Mouse (Mus musculus): Measurements from ENCODE around the gene Krt42. TPM values are rescaled to one million over a fixed set of nuclear protein-coding genes. Genes with fewer than 3 reads are reported as not detected.

The Krt42 gene
- polyA plus RNA-seq, 1 experiment from 2014 or later: 0.22 TPM

- Histone ChIP-seq H3K9ac (ENCODE audit: low read depth, low read length) (no peak overlapping the region), H3K27ac (replicated peaks; ENCODE audit: low read depth, low read length) (peak overlapping the region; percentile 86), H3K4me2 (ENCODE audit: low read depth, low read length) (no peak overlapping the region), H3K9me3 (ENCODE audit: control insufficient read depth, low read length) (no peaks in the 10 kb centered on the region), H3K4me3 (ENCODE audit: low read depth, low read length) (no peak overlapping the region), H3K27me3 (replicated peaks; ENCODE audit: control insufficient read depth, insufficient read depth, low read length) (no peaks in the 10 kb centered on the region), H3K36me3 (ENCODE audit: control insufficient read depth, insufficient read depth, low read length) (no peaks in the 10 kb centered on the region), H3K4me1 (ENCODE audit: control insufficient read depth, insufficient read depth, low read length) (peaks cover 8% of the 10 kb centered on the region)
- WGBS: 37% methylated on average over 7 of the region's 10 CpGs
- DNase-seq (ENCODE audit: low spot score) (peak; percentile 93), ATAC-seq (ENCODE audit: low read depth) (peak; percentile 88)
These were observed 17.4 kb upstream of the Krt42 start for GRCm38 (mm10) chr11:100287024-100287423.

- no peaks in the 10 kb centered on the region for H3K36me3 ChIP-seq (ENCODE audit: control insufficient read depth, insufficient read depth, low read length)
- peak; percentile 44 for DNase-seq (ENCODE audit: low spot score)
- no peak for ATAC-seq (ENCODE audit: low read depth)
- H3K9ac ChIP-seq (ENCODE audit: low read depth, low read length): no peak overlapping the region
- no peaks in the 10 kb centered on the region for H3K9me3 ChIP-seq (ENCODE audit: control insufficient read depth, low read length)
- H3K4me3 ChIP-seq (ENCODE audit: low read depth, low read length): no peak overlapping the region
- 62% methylated on average over 4 of the region's 4 CpGs for WGBS
- no peak overlapping the region for H3K4me2 ChIP-seq (ENCODE audit: low read depth, low read length)
- no peak overlapping the region for H3K27ac ChIP-seq (replicated peaks; ENCODE audit: low read depth, low read length)
- H3K4me1 ChIP-seq (ENCODE audit: control insufficient read depth, insufficient read depth, low read length): 0 out of 2 replicates have a peak, but pooled peaks cover under 1% of the 10 kb centered on the region
- no peaks in the 10 kb centered on the region for H3K27me3 ChIP-seq (replicated peaks; ENCODE audit: control insufficient read depth, insufficient read depth, low read length)
These were observed 15.3 kb upstream of the Krt42 start for GRCm38 (mm10) chr11:100284988-100285387.

GRCm38 (mm10) chr11:100282549-100282948 is 12.9 kb upstream of the Krt42 start:
- peak; percentile 54 for DNase-seq (ENCODE audit: low spot score)
- Histone ChIP-seq H3K27me3 (replicated peaks; ENCODE audit: control insufficient read depth, insufficient read depth, low read length) (no peaks in the 10 kb centered on the region), H3K27ac (replicated peaks; ENCODE audit: low read depth, low read length) (no peak overlapping the region), H3K9ac (ENCODE audit: low read depth, low read length) (no peak overlapping the region), H3K9me3 (ENCODE audit: control insufficient read depth, low read length) (no peaks in the 10 kb centered on the region), H3K4me2 (ENCODE audit: low read depth, low read length) (no peak overlapping the region), H3K4me3 (ENCODE audit: low read depth, low read length) (no peak overlapping the region), H3K36me3 (ENCODE audit: control insufficient read depth, insufficient read depth, low read length) (no peaks in the 10 kb centered on the region), H3K4me1 (ENCODE audit: control insufficient read depth, insufficient read depth, low read length) (no peaks in the 10 kb centered on the region)
- no peak for ATAC-seq (ENCODE audit: low read depth)
- WGBS: 25% methylated on average over 10 of the region's 10 CpGs

- Histone ChIP-seq H3K27ac (replicated peaks; ENCODE audit: low read depth, low read length) (no peak overlapping the region), H3K9me3 (ENCODE audit: control insufficient read depth, low read length) (no peaks in the 10 kb centered on the region), H3K4me3 (ENCODE audit: low read depth, low read length) (no peak overlapping the region), H3K4me2 (ENCODE audit: low read depth, low read length) (no peak overlapping the region), H3K4me1 (ENCODE audit: control insufficient read depth, insufficient read depth, low read length) (no peaks in the 10 kb centered on the region), H3K9ac (ENCODE audit: low read depth, low read length) (no peak overlapping the region), H3K36me3 (ENCODE audit: control insufficient read depth, insufficient read depth, low read length) (no peaks in the 10 kb centered on the region), H3K27me3 (replicated peaks; ENCODE audit: control insufficient read depth, insufficient read depth, low read length) (no peaks in the 10 kb centered on the region)
- ATAC-seq (ENCODE audit: low read depth) (0 out of 2 replicates have a peak, but pooled peaks have one; percentile 19), DNase-seq (ENCODE audit: low spot score) (peak; percentile 84)
- 19% methylated on average over 11 of the region's 11 CpGs for WGBS
These were observed 12.2 kb upstream of the Krt42 start for GRCm38 (mm10) chr11:100281596-100282544.

GRCm38 (mm10) chr11:100278759-100279158 is 9.1 kb upstream of the Krt42 start:
- WGBS: 47% methylated on average over 5 of the region's 5 CpGs
- DNase-seq (ENCODE audit: low spot score): no peak
- ATAC-seq (ENCODE audit: low read depth): no peak
- no peak overlapping the region for H3K4me3 ChIP-seq (ENCODE audit: low read depth, low read length)
- H3K27me3 ChIP-seq (replicated peaks; ENCODE audit: control insufficient read depth, insufficient read depth, low read length): no peaks in the 10 kb centered on the region
- no peak overlapping the region for H3K27ac ChIP-seq (replicated peaks; ENCODE audit: low read depth, low read length)
- no peak overlapping the region for H3K9ac ChIP-seq (ENCODE audit: low read depth, low read length)
- H3K4me2 ChIP-seq (ENCODE audit: low read depth, low read length): no peak overlapping the region
- H3K4me1 ChIP-seq (ENCODE audit: control insufficient read depth, insufficient read depth, low read length): peaks cover 4% of the 10 kb centered on the region; the same call in 1 of the 2 replicates
- H3K36me3 ChIP-seq (ENCODE audit: control insufficient read depth, insufficient read depth, low read length): no peaks in the 10 kb centered on the region
- H3K9me3 ChIP-seq (ENCODE audit: control insufficient read depth, low read length): no peaks in the 10 kb centered on the region

- Histone ChIP-seq H3K4me1 (ENCODE audit: control insufficient read depth, insufficient read depth, low read length) (peaks cover 5% of the 10 kb centered on the region; the same call in 1 of the 2 replicates), H3K9me3 (ENCODE audit: control insufficient read depth, low read length) (no peaks in the 10 kb centered on the region), H3K9ac (ENCODE audit: low read depth, low read length) (no peak overlapping the region), H3K27ac (replicated peaks; ENCODE audit: low read depth, low read length) (no peak overlapping the region), H3K4me2 (ENCODE audit: low read depth, low read length) (no peak overlapping the region), H3K4me3 (ENCODE audit: low read depth, low read length) (no peak overlapping the region), H3K27me3 (replicated peaks; ENCODE audit: control insufficient read depth, insufficient read depth, low read length) (no peaks in the 10 kb centered on the region), H3K36me3 (ENCODE audit: control insufficient read depth, insufficient read depth, low read length) (no peaks in the 10 kb centered on the region)
- no peak for DNase-seq (ENCODE audit: low spot score)
- ATAC-seq (ENCODE audit: low read depth): no peak
- 66% methylated on average over 15 of the region's 15 CpGs for WGBS
These were observed 8.2 kb upstream of the Krt42 start for GRCm38 (mm10) chr11:100277726-100278480.

GRCm38 (mm10) chr11:100275466-100275865 is 5.8 kb upstream of the Krt42 start:
- Histone ChIP-seq H3K4me1 (ENCODE audit: control insufficient read depth, insufficient read depth, low read length) (peaks cover 5% of the 10 kb centered on the region; the same call in 1 of the 2 replicates), H3K4me2 (ENCODE audit: low read depth, low read length) (no peak overlapping the region), H3K9ac (ENCODE audit: low read depth, low read length) (no peak overlapping the region), H3K27me3 (replicated peaks; ENCODE audit: control insufficient read depth, insufficient read depth, low read length) (no peaks in the 10 kb centered on the region), H3K4me3 (ENCODE audit: low read depth, low read length) (no peak overlapping the region), H3K36me3 (ENCODE audit: control insufficient read depth, insufficient read depth, low read length) (no peaks in the 10 kb centered on the region), H3K27ac (replicated peaks; ENCODE audit: low read depth, low read length) (no peak overlapping the region), H3K9me3 (ENCODE audit: control insufficient read depth, low read length) (no peaks in the 10 kb centered on the region)
- DNase-seq (ENCODE audit: low spot score) (no peak), ATAC-seq (ENCODE audit: low read depth) (no peak)
- 40% methylated on average over 5 of the region's 5 CpGs for WGBS

- ATAC-seq (ENCODE audit: low read depth) (no peak; the same call in 1 of the 2 replicates), DNase-seq (ENCODE audit: low spot score) (no peak)
- WGBS: 63% methylated on average over 7 of the region's 7 CpGs
- H3K4me1 ChIP-seq (ENCODE audit: control insufficient read depth, insufficient read depth, low read length): peaks cover 5% of the 10 kb centered on the region; the same call in 1 of the 2 replicates
- H3K9me3 ChIP-seq (ENCODE audit: control insufficient read depth, low read length): no peaks in the 10 kb centered on the region
- H3K4me3 ChIP-seq (ENCODE audit: low read depth, low read length): no peak overlapping the region
- H3K36me3 ChIP-seq (ENCODE audit: control insufficient read depth, insufficient read depth, low read length): no peaks in the 10 kb centered on the region
- H3K4me2 ChIP-seq (ENCODE audit: low read depth, low read length): no peak overlapping the region
- no peaks in the 10 kb centered on the region for H3K27me3 ChIP-seq (replicated peaks; ENCODE audit: control insufficient read depth, insufficient read depth, low read length)
- H3K27ac ChIP-seq (replicated peaks; ENCODE audit: low read depth, low read length): no peak overlapping the region
- H3K9ac ChIP-seq (ENCODE audit: low read depth, low read length): no peak overlapping the region
These were observed 5.0 kb upstream of the Krt42 start for GRCm38 (mm10) chr11:100274719-100275118.
